Mouse (Mus musculus): ENCODE measurements around the gene Zic1. TPM values are rescaled to one million over a fixed set of nuclear protein-coding genes. Genes with fewer than 3 reads are reported as not detected.

Gene Zic1
- total RNA-seq, 2 experiments from 2014 or later: 0.61 TPM; not detected in 1

DNA sequence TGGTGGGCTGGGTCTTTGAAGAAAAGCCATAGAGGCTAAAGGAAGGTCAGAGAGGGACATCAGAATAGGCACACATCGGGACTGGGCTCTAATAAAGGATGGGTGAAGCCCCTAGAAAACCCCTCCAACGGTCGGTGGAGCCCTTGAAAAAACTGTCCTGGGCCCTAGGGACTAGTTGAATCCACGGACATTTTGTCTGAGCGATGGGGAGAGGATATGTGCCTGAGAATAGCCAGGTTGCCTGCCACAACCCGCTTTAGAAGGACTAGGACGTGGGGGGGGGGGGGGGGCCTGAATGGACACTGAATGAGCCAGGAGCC, 10.4 kb downstream of the Zic1 start:
- intact Hi-C loops (cut with DNase I): no loop called here

GRCm38 (mm10) chr9:91354434-91355269, 11.0 kb downstream of the Zic1 start:
- no peak for DNase-seq
- intact Hi-C loops (cut with DNase I): no loop called here

More for the DNA sequence above, 10.4 kb downstream of the Zic1 start:
- no peak for DNase-seq

DNA sequence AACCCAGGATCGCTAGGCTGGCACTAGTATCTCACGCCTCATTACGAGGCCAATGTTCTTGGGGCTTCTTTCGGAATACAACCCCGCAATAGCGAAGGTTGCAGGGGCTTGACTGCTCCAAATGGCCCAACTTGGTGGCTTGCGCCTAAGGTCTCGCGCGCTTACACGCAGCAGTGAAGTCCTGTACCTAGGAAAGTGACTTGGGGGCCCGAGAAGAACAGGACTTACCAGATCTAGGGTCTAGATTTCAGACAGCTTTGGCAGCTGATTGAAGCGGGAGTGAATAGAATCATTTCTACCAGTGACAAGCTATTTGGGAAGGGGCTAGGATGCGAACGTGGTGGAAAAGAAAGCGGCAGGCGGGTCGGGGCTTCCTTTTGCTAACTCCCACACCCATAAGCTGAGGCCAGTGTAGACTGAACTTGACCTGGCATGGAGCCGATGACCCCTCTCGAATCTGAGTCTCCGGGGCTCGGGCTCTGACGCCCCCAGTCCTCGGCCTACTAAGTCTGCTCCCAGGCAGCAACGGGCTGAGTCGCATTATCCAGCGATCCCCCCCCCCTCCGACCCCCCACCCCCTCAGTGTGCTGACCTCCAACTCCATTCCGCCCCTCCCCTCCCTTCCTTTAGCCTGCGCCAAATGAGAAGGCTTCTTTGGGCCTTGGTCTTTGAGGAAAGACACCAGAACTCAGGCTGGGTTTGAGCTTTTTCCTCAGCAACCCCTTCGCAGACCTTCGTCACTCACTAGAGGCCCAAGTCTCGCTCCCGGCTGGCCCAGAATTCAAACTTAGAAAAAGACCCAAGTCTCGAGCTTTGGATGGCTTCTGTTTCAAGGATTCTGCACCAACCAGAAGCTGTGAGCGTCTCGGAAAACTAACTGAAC, 11.8 kb downstream of the Zic1 start:
- no peak for DNase-seq
- intact Hi-C loops (cut with DNase I): no loop called here

DNA sequence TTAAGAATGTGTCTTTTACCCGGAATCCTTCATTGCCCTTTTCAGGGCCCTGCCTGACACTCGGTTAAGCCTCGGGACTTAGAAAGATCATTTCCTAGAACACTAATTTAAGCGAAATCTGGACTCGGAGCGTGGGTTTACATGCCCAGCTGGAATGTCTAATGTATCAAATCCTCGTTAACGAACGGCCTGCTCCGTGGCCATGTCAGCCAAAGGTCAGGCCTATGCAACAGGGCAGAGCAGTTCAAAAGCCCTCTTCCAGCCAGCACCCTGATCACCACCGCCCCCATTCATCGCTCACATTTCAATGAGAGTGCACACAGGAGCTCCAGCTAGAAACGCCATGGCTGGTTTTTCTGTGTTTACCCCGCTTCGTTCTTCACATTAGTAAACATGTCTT, 12.8 kb downstream of the Zic1 start:
- DNase-seq: no peak
- intact Hi-C loops (cut with DNase I): no loop called here

DNA sequence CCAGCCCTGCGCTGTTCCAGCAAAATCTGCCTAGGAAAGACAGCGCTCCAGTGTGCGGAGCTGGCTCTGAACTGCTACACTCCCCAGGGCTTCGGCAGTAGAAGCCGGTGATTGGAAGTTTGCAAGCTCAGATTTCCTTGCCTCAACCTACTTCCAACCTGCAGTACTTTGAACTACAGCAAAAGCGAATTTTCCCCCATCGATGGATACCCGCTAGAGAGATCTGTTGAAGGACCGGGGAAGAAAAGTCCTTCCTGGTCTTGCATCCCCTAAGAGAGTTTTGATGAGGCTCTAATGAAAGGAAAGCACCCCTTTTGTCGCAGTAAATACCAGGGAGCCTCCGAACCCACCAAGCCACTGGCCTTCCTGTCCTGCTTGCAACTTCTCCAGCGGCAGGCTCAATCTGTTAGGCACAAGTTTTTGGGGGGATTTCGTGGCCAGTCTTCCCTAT, 13.6 kb downstream of the Zic1 start:
- no peak for DNase-seq
- intact Hi-C loops (cut with DNase I): no loop called here

GRCm38 (mm10) chr9:91351361-91351760, 14.2 kb downstream of the Zic1 start:
- no peak for DNase-seq
- intact Hi-C loops (cut with DNase I): no loop called here

DNA sequence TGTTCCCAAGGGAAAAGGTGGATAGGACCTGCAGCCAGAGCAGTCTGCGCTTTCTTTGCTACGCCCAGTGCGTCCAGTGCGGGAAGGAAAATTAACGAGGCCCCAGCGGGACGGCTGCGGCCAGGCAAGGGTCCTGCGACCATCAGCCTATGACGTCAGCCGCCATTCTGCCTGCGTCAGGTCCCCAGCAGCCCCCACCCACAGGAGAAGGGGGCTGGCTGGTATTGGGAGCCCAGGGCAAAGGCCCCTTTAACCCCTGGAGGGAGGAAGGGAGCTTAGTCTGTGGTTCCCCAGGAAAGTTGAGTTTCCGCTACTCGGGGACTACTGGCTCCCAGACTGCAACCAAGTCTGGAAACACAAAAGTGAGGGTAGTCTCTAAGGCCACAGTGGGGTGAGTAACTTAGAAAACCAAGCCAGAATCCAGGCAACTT, 14.7 kb downstream of the Zic1 start:
- intact Hi-C loops (cut with DNase I): no loop called here
- no peak for DNase-seq

GRCm38 (mm10) chr9:91350211-91350791, 15.3 kb downstream of the Zic1 start:
- no peak for DNase-seq
- intact Hi-C loops (cut with DNase I): no loop called here

- intact Hi-C loops (cut with DNase I): no loop called here
- DNase-seq: no peak
Observed at GRCm38 (mm10) chr9:91348746-91349145, 16.9 kb downstream of the Zic1 start.

DNA sequence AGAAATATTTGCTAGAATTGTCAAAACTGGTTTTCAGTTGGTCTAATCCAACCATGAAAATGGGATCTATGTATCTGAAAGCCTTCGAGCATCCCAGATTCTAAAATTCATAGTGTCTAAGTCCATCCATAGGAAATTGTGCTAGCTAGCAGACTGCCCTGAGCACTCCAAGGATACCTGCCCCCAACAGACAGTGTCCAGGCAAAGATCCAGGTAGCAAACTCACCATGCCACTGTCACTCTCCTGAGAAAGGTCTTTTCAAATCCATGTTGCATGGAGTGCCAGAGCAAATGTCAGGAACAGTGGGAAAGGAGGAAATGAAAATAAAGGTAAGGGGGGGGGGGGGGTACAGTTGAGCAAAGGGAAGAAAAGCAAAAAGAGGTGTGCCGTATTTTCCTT, 18.0 kb downstream of the Zic1 start:
- intact Hi-C loops (cut with DNase I): no loop called here
- DNase-seq: no peak

Other genes starting within 250 kb of the Zic1 start
- gene Zic4, start 3.4 kb downstream of the Zic1 start, total RNA-seq (2021): not detected